Mouse (Mus musculus) kidney, embryonic 14.5 days (tissue): Measurements from ENCODE around the gene Efna5. TPM values are rescaled to one million over a fixed set of nuclear protein-coding genes. Genes with fewer than 3 reads are reported as not detected.
A peak's percentile ranks its signal among the peaks of the same experiment; 100 is the strongest.

Experiments used
- ATAC-seq: fragments of 200-750 bp; cut with Nextera tagmentation; 2 replicates; pipeline ENCODE4 v1.8.0; 2017; ENCODE audit warnings: moderate number of reproducible peaks, mild to moderate bottlenecking, moderate TSS enrichment, moderate library complexity; ENCODE audit not compliant: low FRiP score, low TSS enrichment
- H3K27ac ChIP-seq: fragments of 300-500 bp; sonication (generic); 2 replicates; pipeline ENCODE4 v1.5.1; 2014; ENCODE audit warnings: low read depth, mild to moderate bottlenecking, low read length, moderate library complexity, mixed read lengths
- H3K27me3 ChIP-seq: fragments of 300-500 bp; sonication (generic); 2 replicates; pipeline ENCODE4 v1.6.1; 2014; ENCODE audit warnings: mild to moderate bottlenecking, low read length; ENCODE audit not compliant: control insufficient read depth, insufficient read depth
- H3K36me3 ChIP-seq: fragments of 300-500 bp; sonication (generic); 2 replicates; pipeline ENCODE4 v1.6.1; 2014; ENCODE audit warnings: low read length, mixed read lengths; ENCODE audit not compliant: control insufficient read depth, insufficient read depth
- H3K4me1 ChIP-seq: fragments of 300-500 bp; sonication (generic); 2 replicates; pipeline ENCODE4 v1.6.1; 2014; ENCODE audit warnings: low read length, mixed read lengths; ENCODE audit not compliant: control insufficient read depth, insufficient read depth
- H3K4me2 ChIP-seq: fragments of 300-500 bp; sonication (generic); replicated peaks from 2 replicates; pipeline ENCODE4 v1.6.1; 2014; ENCODE audit warnings: low read depth, mild to moderate bottlenecking, low read length
- H3K4me3 ChIP-seq: fragments of 300-500 bp; sonication (generic); 2 replicates; pipeline ENCODE4 v1.5.1; 2014; ENCODE audit warnings: mild to moderate bottlenecking, low read length
- H3K9ac ChIP-seq: fragments of 300-500 bp; sonication (generic); 2 replicates; pipeline ENCODE4 v1.6.1; 2014; ENCODE audit warnings: low read depth, mild to moderate bottlenecking, low read length, moderate library complexity
- H3K9me3 ChIP-seq: fragments of 300-500 bp; sonication (generic); 2 replicates; pipeline ENCODE4 v1.6.1; 2016; ENCODE audit warnings: low read length; ENCODE audit not compliant: control insufficient read depth
- WGBS: fragments of 180-500 bp; shearing (Covaris S2); extraction: QIAGEN DNeasy Blood & Tissue Kit; methylation state at CpG from one replicate; pipeline ENCODE4 v1.1.7; 2014; 5-methylcytosine and 5-hydroxymethylcytosine counted together
- polyA plus RNA-seq: library from polyadenylated mRNA; unstranded; fragments of >200 nt; fragmentation: Nextera tagmentation; extraction: Ambion mirVana; gene quantifications from 2 replicates; pipeline ENCODE4 v1.2.1, GENCODE M21; 2014

Efna5 gene
- polyA plus RNA-seq, 1 experiment from 2014 or later, result 36.4 TPM

DNA sequence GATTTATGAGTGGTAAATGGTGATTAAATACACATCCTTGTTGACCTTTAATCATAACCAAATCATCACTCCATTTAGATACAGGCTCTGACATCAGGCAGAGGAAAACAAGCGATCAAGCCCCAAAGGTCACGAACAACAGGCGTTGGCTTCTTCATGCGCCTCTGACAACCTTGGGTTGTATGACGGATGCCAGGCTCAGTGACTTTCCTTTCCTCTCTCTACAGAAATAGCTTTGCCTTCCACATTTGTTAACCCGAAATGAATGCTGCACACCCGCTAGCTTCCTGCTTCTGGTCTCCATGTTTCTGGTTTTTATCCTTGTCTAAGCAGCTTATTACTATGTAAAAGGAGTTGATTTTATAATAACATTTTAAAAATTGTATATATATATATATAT is 244.2 kb downstream of the Efna5 start:
- no peak overlapping the region for H3K4me2 ChIP-seq
- no peak for ATAC-seq
- no peaks in the 10 kb centered on the region for H3K27me3 ChIP-seq
- WGBS, result 88% methylated on average over 7 of the region's 7 CpGs
- no peaks in the 10 kb centered on the region for H3K4me1 ChIP-seq
- H3K36me3 ChIP-seq, result no peaks in the 10 kb centered on the region
- no peaks in the 10 kb centered on the region for H3K9me3 ChIP-seq
- H3K4me3 ChIP-seq, result no peak overlapping the region
- H3K27ac ChIP-seq, result no peak overlapping the region
- H3K9ac ChIP-seq, result no peak overlapping the region

DNA sequence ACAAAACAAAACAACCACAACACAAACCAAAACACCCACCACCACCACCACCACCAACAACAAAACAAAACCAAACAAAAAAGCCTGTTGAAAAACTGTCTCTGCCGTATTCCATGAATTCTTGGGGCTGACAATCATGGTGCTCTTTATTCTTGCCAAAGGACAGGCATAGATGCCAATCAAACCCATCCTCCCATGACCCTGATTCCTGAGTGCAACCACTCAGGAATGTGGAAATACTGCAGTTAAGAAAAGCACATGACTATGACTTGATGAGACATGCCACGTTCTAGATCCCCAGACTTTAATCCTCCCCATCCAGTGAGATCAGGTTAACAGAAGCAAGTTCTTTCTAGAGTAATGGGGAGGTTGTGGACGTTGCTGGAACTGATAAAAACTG is 246.2 kb downstream of the Efna5 start:
- Histone ChIP-seq H3K4me2 (no peak overlapping the region), H3K27ac (no peak overlapping the region), H3K36me3 (no peaks in the 10 kb centered on the region), H3K27me3 (no peaks in the 10 kb centered on the region), H3K4me3 (no peak overlapping the region), H3K9me3 (no peaks in the 10 kb centered on the region), H3K9ac (no peak overlapping the region), H3K4me1 (no peaks in the 10 kb centered on the region)
- no peak for ATAC-seq
- WGBS, result 73% methylated on average over 3 of the region's 3 CpGs

DNA sequence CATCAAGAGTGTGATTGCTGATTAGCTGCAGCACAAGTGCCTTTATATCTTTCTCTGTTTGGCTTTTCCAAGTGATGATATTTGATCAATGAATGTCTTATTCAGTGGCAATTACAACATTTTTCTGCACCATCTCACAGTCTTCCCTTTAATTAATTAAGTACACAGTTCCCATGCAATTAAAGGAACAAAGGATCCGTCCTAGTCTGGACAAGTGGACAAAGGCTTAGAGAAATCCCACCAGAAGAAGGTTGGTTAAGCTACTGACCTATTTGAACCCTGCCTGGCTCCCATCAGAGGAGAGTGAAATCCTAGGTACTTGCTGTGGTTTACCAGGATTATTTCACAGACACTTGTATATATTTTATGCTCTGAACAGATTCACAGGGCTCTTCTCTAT is 252.6 kb downstream of the Efna5 start:
- WGBS, result 65% methylated on average over 1 of the region's 1 CpGs
- ATAC-seq, result no peak
- Histone ChIP-seq H3K4me3 (no peak overlapping the region), H3K36me3 (no peaks in the 10 kb centered on the region), H3K4me2 (no peak overlapping the region), H3K9me3 (no peaks in the 10 kb centered on the region), H3K4me1 (0 out of 2 replicates have a peak, but pooled peaks cover 5% of the 10 kb centered on the region), H3K27me3 (no peaks in the 10 kb centered on the region), H3K27ac (no peak overlapping the region), H3K9ac (no peak overlapping the region)

DNA sequence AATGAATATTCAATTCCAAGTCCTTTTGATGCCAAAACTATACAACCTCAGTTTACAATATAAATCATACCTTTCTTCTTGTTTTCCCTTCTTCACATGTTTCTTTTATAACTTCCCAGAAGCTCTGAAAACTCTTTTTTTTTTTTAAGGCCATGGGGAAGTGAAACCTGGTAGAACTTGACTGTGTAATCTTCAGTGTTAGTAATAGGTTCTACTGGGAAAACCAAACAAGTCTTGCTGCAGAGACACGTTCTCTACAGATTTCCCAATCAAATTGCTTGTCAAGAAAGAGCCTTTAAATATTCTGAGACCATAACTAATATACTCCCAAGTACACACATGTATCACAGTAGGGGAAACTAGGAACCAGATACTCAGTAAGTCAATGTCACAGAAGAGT is 253.6 kb downstream of the Efna5 start:
- Histone ChIP-seq H3K27me3 (no peaks in the 10 kb centered on the region), H3K27ac (no peak overlapping the region), H3K4me3 (no peak overlapping the region), H3K4me1 (0 out of 2 replicates have a peak, but pooled peaks cover 5% of the 10 kb centered on the region), H3K36me3 (no peaks in the 10 kb centered on the region), H3K9ac (no peak overlapping the region), H3K4me2 (no peak overlapping the region), H3K9me3 (no peaks in the 10 kb centered on the region)
- WGBS, result 85% methylated on average over 1 of the region's 1 CpGs
- no peak for ATAC-seq

DNA sequence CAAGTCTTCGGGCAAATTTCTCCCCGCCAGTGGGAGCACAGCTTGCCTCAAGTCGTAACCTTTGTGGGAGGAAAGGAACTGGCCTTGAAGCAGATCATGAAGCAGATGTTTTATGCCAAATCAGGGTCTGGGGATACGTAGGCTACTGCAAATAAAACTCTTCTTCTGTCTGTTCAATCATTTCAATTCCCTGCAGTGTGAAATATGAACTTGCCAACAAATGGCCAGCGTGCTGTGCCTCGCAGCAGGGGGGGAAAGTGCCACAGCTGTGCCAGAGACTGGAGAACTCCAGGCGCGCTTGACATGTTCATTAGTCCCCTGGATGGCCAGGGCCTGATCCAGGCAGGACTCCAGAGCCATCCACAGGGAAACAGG is 255.5 kb downstream of the Efna5 start:
- Histone ChIP-seq H3K27me3 (no peaks in the 10 kb centered on the region), H3K27ac (no peak overlapping the region), H3K4me2 (no peak overlapping the region), H3K36me3 (no peaks in the 10 kb centered on the region), H3K9me3 (no peaks in the 10 kb centered on the region), H3K4me1 (0 out of 2 replicates have a peak, but pooled peaks cover 5% of the 10 kb centered on the region), H3K9ac (no peak overlapping the region), H3K4me3 (no peak overlapping the region)
- WGBS, result 38% methylated on average over 8 of the region's 8 CpGs
- peak; percentile 46; the same call in 1 of the 2 replicates for ATAC-seq

DNA sequence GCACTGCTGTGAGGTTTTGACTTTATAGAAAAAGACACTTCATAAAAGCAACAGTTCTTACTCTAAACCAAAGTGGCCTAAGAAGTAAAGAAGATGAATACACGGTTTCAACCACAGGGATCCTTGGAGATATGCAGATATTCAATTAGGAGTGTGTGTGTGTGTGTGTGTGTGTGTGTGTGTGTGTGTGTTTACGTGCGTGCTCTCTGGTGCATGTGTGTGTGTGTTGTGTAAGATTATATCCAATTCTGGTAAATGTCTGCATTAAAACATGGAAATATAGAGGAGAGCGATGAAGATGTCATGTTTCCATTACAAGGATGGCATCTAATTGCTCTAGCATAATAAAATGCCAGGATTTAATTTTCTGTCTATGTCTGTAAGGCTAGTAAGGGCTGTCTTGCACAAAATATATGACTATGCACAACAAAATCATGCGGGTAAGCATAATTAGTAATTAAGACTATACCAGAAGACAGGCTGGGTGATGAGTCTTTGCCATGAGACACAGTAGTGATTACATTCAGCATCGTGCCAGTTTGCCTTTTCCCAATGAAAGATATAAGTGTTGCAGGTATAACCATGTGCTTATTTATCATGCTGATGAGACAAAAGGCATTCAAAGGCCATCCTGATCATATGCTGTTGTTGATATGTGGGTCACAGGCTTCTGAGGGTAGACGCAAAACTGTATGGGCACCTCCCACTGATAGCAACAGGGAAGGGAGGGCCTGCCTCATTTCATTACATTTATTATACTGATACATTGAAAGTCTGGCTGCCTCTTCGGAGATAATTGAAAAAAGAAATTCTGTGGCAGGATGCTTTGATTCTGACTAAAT is 256.1 kb downstream of the Efna5 start:
- no peak overlapping the region for H3K27ac ChIP-seq
- no peaks in the 10 kb centered on the region for H3K9me3 ChIP-seq
- 80% methylated on average over 8 of the region's 8 CpGs for WGBS
- no peak overlapping the region for H3K4me3 ChIP-seq
- no peaks in the 10 kb centered on the region for H3K27me3 ChIP-seq
- no peak; the same call in 1 of the 2 replicates for ATAC-seq
- H3K4me2 ChIP-seq, result no peak overlapping the region
- H3K4me1 ChIP-seq, result 0 out of 2 replicates have a peak, but pooled peaks cover 5% of the 10 kb centered on the region
- H3K36me3 ChIP-seq, result no peaks in the 10 kb centered on the region
- no peak overlapping the region for H3K9ac ChIP-seq

DNA sequence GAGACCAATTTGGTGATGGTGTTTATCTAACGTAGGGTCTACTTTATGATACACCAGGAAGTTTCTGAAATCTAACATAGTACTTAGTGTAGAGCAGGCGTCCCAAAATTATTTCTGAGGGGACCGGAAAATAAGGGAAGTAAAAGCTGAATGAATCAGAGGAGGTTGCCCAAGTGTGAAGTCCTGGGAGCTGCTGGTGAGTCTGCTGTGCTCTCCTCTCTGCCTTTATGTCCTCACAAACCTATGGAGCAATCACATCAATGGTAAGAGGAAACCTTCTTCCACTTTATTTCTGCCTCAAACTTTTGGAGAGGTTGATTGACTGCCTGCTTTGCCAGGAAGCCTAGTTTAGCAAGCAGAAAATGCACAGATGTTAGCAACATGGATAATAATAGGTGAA is 257.9 kb downstream of the Efna5 start:
- Histone ChIP-seq H3K9ac (no peak overlapping the region), H3K4me2 (no peak overlapping the region), H3K4me3 (no peak overlapping the region), H3K27me3 (no peaks in the 10 kb centered on the region), H3K9me3 (no peaks in the 10 kb centered on the region), H3K36me3 (no peaks in the 10 kb centered on the region), H3K4me1 (0 out of 2 replicates have a peak, but pooled peaks cover 5% of the 10 kb centered on the region), H3K27ac (no peak overlapping the region)
- ATAC-seq, result no peak
- 84% methylated on average over 3 of the region's 3 CpGs for WGBS

DNA sequence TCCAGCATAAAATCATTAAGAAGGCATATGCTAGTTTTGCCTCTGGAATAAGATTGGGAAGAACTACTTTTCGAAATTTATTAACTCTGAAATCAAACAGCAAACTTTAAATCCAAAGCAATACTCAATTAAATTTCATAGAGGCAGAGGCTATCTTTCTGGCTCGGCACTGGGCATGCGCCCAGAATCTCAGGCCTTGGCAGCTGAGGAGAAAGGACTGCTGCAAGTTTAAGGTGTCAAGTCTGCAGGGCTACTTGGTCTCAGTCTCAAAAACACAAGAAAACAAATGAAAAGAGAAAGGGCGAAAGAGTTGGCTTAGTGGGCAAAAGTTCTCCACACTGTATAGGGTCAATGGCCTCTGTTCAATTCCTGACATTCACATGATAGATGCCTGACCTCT is 258.6 kb downstream of the Efna5 start:
- no peak overlapping the region for H3K4me2 ChIP-seq
- no peak overlapping the region for H3K27ac ChIP-seq
- WGBS, result 87% methylated on average over 4 of the region's 4 CpGs
- ATAC-seq, result no peak
- no peaks in the 10 kb centered on the region for H3K36me3 ChIP-seq
- no peaks in the 10 kb centered on the region for H3K27me3 ChIP-seq
- no peak overlapping the region for H3K4me3 ChIP-seq
- 0 out of 2 replicates have a peak, but pooled peaks cover 5% of the 10 kb centered on the region for H3K4me1 ChIP-seq
- no peak overlapping the region for H3K9ac ChIP-seq
- H3K9me3 ChIP-seq, result no peaks in the 10 kb centered on the region

DNA sequence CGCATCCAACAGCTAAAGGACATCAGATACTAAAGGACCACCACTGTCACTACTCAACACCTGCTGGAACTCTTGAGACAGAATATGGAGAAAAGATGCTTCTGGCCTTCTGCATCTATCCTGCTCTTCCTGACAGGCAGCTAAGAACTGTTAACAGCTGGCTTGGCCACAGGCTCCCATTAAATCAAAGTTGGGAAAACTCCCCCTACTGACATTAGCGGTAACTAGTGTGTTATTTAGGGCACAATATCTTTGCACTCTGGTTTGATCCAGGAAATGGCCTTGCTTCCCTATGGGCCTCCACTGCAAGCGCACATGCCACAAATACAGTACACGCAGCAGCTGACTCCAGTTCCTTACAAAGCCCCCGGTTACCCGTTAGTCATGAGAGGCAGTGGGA is 266.0 kb downstream of the Efna5 start:
- no peak for ATAC-seq
- Histone ChIP-seq H3K27me3 (no peaks in the 10 kb centered on the region), H3K36me3 (no peaks in the 10 kb centered on the region), H3K4me3 (no peak overlapping the region), H3K9ac (no peak overlapping the region), H3K27ac (no peak overlapping the region), H3K4me2 (no peak overlapping the region), H3K4me1 (no peaks in the 10 kb centered on the region; the same call in 1 of the 2 replicates), H3K9me3 (no peaks in the 10 kb centered on the region)
- 52% methylated on average over 6 of the region's 6 CpGs for WGBS
